Mouse (Mus musculus) brain, embryonic 14.5 days (tissue): ENCODE measurements at regions not wholly inside any gene's neighbourhood (a gene's known extent, or its start where the extent isn't known, plus 50 kb on each side); places are given as distances from the start of the nearest gene placed in this dataset.

ENCODE experiments used
- DNase-seq: peaks from one replicate; pipeline ENCODE4 v3.0.0-alpha.2; 2011; ENCODE audit warnings: low read depth
- CTCF ChIP-seq: fragments of 200-500 bp; IDR thresholded peaks from 2 replicates; pipeline ENCODE4 v1.5.1; 2012; ENCODE audit warnings: inconsistent platforms, mild to moderate bottlenecking, moderate library complexity, borderline replicate concordance; ENCODE audit not compliant: insufficient read depth, insufficient read length; ENCODE audit errors: extremely low read depth
- POLR2A ChIP-seq: fragments of 200-500 bp; IDR thresholded peaks from 2 replicates; pipeline ENCODE4 v1.6.1; 2012; ENCODE audit warnings: mild to moderate bottlenecking, inconsistent platforms, borderline replicate concordance; ENCODE audit not compliant: poor library complexity, insufficient read depth, insufficient read length, severe bottlenecking; ENCODE audit errors: extremely low read depth

DNA sequence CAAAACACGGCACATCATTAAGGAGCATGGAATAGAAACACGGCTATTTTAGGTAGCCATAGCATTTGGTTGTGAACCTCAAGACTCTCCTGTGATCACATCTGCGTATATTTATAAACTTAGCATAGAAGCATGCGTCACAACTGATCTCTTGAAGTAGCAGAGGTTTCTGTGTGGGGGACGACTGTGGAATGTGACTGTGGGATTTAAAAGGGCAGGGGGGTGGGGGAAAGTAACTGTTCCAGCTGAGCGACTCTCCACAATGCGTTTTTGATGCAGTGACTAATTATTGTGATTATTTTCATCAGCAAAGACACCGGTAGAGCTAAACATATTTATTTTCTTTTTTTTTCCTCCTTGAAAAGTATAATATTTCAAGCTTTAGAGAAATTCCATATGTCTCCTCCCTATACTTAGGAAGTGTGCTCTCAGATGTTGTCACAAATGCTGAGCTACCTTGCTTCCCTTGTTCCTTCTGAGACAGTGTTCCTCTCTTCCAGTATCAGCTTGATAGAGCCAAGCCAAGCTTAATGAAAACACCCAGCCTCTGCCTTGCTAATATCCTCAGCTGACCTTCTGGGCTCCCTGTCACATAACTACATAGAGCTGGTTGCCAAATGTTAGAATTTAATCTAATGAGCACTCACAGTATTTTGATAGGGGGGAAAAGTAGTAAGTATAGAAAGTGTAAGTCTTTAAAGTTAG is 75.0 kb upstream of the Magi3 start:
- DNase-seq = no peak
- TF ChIP-seq CTCF (no peak), POLR2A (no peak)

DNA sequence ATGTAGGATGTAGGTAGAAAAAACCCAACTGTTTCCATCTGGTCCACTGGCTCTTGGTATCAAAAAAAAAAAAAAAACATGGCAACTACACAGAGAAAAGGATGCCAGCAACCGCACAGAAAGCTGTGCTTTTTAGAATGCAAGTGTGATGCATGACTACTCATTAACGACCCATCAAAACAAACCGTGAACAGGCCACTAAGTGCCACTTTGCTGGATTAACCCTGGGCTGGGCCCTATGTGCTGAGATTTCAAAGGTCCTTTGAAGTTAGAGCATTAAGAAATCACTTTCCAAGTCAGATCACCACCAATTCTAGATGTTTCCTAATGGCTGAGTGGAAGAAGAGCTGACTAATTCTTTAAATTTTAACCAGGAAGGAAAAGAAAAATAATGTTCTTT is 73.7 kb upstream of the Magi3 start:
- TF ChIP-seq CTCF (no peak), POLR2A (no peak)

DNA sequence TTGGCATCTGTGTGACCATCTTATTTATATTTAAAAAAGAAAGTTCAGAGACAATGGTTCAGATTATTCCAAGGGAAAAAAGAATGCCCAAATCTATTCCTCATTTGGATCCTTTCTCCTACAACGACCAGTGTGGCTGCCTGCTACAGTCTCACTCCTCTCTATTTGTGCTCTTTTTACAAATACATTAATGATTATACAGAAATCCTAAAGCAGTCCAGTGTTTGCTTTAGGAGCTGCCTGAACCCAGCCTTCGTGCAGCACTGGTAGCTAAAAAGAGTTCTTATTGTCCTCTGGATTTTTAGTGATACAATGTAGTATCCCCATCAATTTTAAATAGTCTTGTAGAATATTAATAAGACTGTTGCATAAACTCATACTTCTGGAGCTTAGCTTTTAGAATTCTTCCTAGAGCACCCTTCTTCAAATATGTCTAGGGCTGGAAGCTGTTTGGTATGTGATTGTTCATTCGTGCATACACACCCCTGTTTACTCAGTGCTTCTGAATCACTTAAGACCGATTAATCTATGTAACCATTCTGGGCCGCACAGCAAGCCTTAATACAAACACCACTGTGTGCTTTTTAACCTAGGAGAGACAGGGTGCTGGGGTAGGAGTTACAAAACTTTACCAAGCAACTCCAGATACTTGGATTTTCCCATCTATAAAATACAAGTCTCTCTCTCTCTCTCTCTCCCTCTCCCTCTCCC is 69.0 kb upstream of the Magi3 start:
- no peak for TF ChIP-seq CTCF
- TF ChIP-seq POLR2A = no peak
- DNase-seq = no peak

More for the DNA sequence above, 73.7 kb upstream of the Magi3 start:
- DNase-seq = peak; percentile 44

DNA sequence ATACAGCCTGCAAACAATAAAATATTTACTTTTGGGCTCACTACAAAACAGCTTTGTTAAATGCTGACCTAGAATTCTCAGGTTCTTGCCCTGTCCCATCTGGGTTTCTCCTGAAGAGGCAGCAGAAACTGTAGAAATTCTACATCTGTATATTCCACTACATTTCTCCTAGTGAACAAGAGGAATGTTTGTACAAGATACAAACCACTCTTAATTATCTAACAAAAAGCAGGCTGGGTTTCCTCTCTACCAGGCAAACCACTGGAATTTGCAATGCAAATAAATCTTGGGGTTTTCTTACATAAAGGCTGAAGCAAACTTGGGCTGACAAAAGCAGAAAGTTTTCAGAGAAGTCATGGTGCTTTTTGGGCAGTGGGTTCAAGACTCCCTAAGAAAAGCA is 67.7 kb upstream of the Magi3 start:
- TF ChIP-seq CTCF = no peak
- TF ChIP-seq POLR2A = no peak
- no peak for DNase-seq

DNA sequence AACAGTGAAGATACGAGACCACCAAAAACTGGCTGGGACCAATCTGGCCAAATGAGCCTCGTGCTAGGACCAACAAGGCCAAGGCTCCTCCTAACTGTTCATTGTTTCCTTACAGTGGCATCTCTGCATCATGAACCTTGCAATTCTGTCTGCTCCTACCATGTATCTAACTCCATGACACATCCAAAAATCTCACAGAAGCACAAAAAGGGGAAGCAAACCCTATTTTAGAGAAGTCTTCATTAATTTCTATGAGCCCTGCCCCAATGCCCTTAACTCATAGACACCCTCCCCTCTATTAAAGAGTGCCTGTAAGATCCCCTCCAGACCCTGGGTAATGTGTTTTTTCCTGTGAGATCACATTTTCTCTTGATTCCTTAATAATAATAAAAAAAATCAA is 64.8 kb upstream of the Magi3 start:
- no peak for TF ChIP-seq POLR2A
- TF ChIP-seq CTCF = no peak
- no peak for DNase-seq

DNA sequence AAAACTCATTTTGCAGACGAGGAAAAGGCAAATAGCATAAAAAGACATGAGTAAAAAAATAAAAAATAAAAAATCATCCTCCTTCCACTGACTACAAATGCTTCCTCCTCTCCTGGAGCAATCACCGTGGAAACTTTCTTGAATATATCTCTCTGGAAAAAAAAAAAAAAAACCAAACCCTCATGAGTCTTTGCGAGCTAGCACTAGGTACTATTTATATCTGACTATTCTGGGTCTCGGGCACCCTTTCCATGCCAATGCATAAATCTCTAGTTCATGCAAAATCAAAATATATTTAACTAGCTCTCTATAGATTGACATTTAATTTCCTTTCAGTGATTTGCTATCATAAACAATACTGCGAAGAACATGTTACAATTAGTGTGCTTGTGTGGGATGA is 63.7 kb upstream of the Magi3 start:
- no peak for TF ChIP-seq CTCF
- no peak for TF ChIP-seq POLR2A
- no peak for DNase-seq

DNA sequence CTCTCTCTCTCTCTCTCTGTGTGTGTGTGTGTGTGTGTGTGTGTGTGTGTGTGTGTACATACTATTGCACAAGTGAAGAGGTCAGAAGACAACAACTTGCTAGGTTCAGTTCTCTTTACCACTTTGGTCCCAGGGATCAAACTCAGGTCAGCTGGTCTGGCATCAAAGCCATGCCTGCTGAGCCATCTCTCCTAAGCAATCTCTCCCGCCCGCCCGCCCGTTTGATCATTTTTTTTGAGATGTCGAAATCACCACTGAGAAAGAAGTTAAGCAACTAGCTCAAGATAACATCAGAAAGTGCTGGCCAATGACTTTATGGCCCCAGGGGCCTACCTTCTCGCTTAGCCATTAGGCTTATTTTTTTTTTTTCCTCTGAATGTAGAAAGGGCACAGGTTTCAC is 59.3 kb upstream of the Magi3 start:
- no peak for TF ChIP-seq CTCF
- no peak for TF ChIP-seq POLR2A
- no peak for DNase-seq

DNA sequence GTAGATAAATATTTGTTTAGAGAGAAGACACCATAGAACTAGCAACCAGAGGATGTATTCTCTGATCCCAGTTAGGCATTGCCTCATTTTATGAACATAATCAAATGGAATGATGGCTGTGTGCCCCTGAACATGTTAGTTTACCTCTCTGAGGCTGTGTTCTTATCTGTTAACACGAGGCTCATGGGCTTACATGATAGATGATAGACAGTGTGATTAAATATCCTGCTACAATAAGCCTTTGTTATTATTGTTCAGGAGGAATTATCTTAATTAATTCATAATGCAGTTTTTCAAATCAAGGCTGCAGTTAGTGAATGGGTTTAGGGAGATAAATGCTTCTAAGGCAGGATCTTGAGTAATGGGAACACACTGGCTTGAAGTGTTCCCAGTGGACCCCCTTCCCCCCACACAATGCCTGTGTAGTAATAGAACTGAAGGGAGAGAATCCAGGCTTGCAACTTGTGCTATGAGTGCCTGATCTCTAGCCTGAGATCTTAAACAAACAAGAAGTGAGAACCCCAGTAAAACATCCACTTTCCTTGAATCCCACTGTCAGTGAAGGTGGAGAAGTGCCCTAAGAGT is 54.6 kb upstream of the Magi3 start:
- no peak for DNase-seq
- no peak for TF ChIP-seq CTCF
- TF ChIP-seq POLR2A = no peak

DNA sequence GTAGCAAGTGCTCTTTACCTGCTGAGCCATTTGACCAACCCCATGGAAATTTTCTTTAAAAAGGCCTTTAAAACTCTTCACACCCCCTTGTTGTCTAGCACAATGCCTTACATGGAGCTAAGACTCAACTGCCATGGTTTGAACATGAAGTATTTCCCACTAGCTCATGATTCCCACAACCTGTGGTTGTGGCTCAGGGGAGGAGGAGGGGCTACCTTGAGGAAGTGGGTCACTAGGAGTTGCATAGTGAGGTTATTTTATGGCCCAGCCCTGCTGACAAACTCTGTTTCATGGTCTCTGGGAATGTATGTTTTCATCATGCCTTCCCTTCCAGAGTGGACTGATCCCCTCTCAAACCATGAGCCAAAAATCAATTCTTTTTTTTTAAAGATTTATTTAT is 53.9 kb upstream of the Magi3 start:
- TF ChIP-seq CTCF (no peak), POLR2A (no peak)

More for the DNA sequence above, 53.9 kb upstream of the Magi3 start:
- DNase-seq = no peak
